Mouse (Mus musculus) retina, postnatal 1 day (tissue): ENCODE data around the gene Kitl.

Experiments
- DNase-seq: peaks from one replicate; pipeline ENCODE4 v3.0.0-alpha.2; 2012

The Kitl gene

GRCm38 (mm10) chr10:100030385-100030784, 15.0 kb downstream of the Kitl start:
- no peak for DNase-seq

- DNase-seq = no peak
Measured at GRCm38 (mm10) chr10:100030980-100031516, 15.6 kb downstream of the Kitl start.

GRCm38 (mm10) chr10:100031631-100032030, 16.2 kb downstream of the Kitl start:
- DNase-seq = no peak

GRCm38 (mm10) chr10:100032566-100032965, 17.1 kb downstream of the Kitl start:
- no peak for DNase-seq

GRCm38 (mm10) chr10:100036021-100036420, 20.6 kb downstream of the Kitl start:
- no peak for DNase-seq

- no peak for DNase-seq
Measured at GRCm38 (mm10) chr10:100038342-100038898, 23.0 kb downstream of the Kitl start.

GRCm38 (mm10) chr10:100038994-100039393, 23.6 kb downstream of the Kitl start:
- no peak for DNase-seq

GRCm38 (mm10) chr10:100043748-100044147, 28.3 kb downstream of the Kitl start:
- DNase-seq = no peak

- no peak for DNase-seq
Measured at GRCm38 (mm10) chr10:100044153-100044552, 28.7 kb downstream of the Kitl start.

GRCm38 (mm10) chr10:100051146-100051783, 35.8 kb downstream of the Kitl start:
- DNase-seq = no peak

- no peak for DNase-seq
Measured at GRCm38 (mm10) chr10:100052404-100052803, 37.0 kb downstream of the Kitl start.

- no peak for DNase-seq
Measured at GRCm38 (mm10) chr10:100052911-100053310, 37.5 kb downstream of the Kitl start.

GRCm38 (mm10) chr10:100054006-100054405, 38.6 kb downstream of the Kitl start:
- no peak for DNase-seq

- no peak for DNase-seq
Measured at GRCm38 (mm10) chr10:100055082-100055481, 39.7 kb downstream of the Kitl start.

GRCm38 (mm10) chr10:100057106-100057623, 41.7 kb downstream of the Kitl start:
- DNase-seq = no peak

GRCm38 (mm10) chr10:100059356-100059755, 43.9 kb downstream of the Kitl start:
- DNase-seq = no peak

- DNase-seq = peak; percentile 16
Measured at GRCm38 (mm10) chr10:100065529-100066301, 50.3 kb downstream of the Kitl start.

GRCm38 (mm10) chr10:100066374-100066773, 50.9 kb downstream of the Kitl start:
- DNase-seq = no peak

GRCm38 (mm10) chr10:100072641-100073040, 57.2 kb downstream of the Kitl start:
- no peak for DNase-seq

GRCm38 (mm10) chr10:100073092-100073491, 57.7 kb downstream of the Kitl start:
- no peak for DNase-seq

GRCm38 (mm10) chr10:100101115-100101514, 85.7 kb downstream of the Kitl start:
- no peak for DNase-seq

GRCm38 (mm10) chr10:100111209-100111608, 95.8 kb downstream of the Kitl start:
- peak; percentile 49 for DNase-seq

GRCm38 (mm10) chr10:100115570-100115969, 100.1 kb downstream of the Kitl start:
- DNase-seq = no peak

GRCm38 (mm10) chr10:100124452-100124851, 109.0 kb downstream of the Kitl start:
- DNase-seq = no peak
